Mouse (Mus musculus) activated CD4-positive, CD25-positive, alpha-beta regulatory T cell, adult 9 weeks (primary cell): ENCODE measurements around the gene Nap1l5. TPM values are rescaled to one million over a fixed set of nuclear protein-coding genes. Genes with fewer than 3 reads are reported as not detected.

Source experiments
- polyA plus RNA-seq: library from polyadenylated mRNA; unstranded; fragments of 100-300 nt; shearing (Covaris generic); gene quantifications from one replicate; pipeline ENCODE4 v1.2.1, GENCODE M21; 2017

Gene Nap1l5
- not detected for polyA plus RNA-seq

GRCm38 (mm10) chr6:58906852-58907261 is at the start of gene Nap1l5:
Gene Nap1l5 (minus strand): TSS chr6:58907076.

Other genes starting within 250 kb of the Nap1l5 start
- gene Herc3, start 75.6 kb downstream of the Nap1l5 start, polyA plus RNA-seq = 35.4 TPM
- not detected for gene Fam13a, start 117.5 kb upstream of the Nap1l5 start, polyA plus RNA-seq